Mouse (Mus musculus) cerebellum, adult 8-10 months (tissue): ENCODE data around the gene Prdm16.

ENCODE experiments used
- DNase-seq: peaks from one replicate; pipeline ENCODE4 v3.0.0; 2022

Gene Prdm16

DNA sequence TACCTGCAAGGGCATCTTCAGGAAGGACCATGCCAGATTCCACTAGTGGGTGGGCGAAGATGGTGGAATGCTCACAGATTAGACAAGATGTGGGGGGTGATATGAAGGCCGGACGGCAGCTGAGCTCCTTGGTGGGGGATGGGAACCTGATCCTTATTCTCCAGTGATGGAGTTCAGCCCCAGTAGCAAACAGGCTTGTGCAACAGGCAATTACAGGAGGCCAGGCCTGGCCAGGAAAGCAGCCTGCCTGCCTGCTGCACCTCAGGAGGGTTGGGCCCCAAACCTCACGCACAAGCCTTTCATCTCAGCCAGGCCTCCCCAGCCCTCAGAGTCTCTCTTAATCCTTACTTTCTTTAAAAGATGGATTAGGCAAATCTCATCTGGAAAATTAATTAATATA is 124.9 kb downstream of the Prdm16 start:
- DNase-seq = no peak

DNA sequence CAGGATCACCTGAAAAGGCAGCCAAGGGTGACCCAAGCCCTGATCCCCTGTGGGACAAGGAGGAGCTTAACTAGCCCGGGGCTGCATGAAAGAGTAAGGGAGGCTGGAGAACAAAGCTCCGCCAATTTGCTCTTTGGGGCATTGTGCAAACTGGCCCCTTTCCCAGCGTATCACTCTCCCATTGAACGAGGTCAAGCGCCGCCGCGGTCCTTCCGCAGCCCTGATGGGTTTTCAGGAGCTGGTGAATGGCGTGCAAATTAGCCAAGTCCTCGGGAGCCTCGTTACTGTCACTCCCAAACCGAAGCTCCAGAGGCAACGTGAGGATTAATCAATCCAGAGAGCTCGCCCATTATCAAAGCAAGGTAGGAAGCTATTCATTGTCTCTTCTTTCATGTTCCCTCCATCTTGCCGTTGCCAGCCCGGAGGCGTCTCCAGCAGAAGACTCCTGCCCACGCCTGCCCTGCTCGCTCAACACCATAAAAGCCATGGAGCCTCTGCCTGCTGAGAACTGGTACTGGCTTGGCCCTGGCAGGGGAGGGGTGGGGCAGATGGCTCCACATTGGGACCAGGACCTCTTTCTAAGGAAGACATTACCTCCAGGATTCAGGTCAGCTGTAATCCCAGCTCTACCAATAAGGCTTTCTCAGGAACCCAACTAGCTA is 129.8 kb downstream of the Prdm16 start:
- DNase-seq = no peak

DNA sequence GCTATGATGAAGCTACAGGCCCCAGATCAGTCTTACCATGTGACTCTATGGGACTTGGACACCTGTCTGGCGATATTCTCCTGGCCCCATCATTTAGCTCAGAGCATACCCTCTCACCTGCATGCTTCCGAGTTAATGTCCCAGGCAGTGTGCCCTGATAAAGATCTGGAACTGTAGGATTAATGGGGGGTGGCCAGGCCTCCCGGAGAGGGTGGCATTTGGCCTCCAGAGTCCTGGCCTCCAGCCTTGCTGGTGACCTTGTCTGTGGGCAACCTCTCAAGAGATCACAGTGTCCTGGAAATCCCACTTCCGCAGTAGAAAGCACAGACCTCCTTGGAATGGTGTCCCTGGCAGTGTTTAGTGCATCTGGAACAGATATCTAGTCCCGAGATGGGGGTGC is 131.4 kb downstream of the Prdm16 start:
- no peak for DNase-seq

DNA sequence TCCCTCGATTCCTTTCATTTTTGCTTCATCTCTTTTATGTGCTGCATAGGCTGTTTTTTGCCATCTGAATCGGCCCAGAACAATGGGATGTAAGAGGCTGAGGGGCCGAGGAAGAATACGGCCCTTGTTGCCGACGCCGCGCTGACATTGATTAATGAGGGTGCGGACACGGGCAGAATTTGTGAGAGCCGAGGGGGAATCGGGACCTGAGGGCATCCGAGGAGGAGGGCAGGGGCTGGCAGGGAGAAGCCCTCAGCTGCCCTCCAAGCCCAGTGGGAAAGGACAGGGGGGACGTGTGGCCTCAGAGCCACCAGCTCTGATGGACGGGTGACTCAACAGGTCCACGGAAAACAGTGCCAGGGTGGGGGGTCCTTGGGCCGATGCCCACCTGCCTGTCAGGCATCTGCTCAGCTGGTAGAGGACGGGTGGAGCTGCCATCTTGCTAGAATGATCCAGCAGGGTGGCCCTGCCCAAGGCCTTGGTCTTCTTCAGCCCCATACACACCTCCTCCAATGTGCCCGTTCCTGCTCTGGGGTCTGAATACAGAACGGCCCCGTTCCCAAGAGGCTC is 133.3 kb downstream of the Prdm16 start:
- no peak for DNase-seq

DNA sequence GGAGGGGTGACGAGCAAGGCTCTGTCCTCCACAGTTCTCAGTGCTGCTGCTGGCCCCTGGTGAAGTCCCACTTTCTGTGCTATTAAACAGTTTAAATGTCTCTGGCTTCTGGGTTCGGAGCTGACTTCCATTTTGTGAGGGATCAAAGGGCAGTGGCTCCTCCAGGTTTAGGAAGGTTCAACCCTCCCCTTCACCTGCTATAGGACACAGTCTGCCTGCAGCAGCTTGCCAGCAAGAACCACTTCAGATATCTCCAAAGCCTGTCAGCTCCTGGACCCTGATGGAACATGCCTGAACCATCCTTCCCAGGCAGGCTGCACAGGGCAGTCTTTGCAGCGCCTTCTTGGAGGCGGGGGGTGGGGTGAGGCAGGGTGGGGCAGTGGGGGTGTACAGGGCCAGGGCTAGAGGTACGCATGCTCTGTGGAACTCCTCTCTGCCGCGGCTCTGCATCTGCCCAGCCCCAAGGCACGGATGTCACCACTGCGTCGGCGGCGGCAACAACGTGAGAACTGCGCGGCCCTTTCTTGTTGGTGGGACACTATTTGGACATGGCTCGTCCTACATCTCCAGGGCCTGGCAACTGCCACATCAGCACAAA is 134.2 kb downstream of the Prdm16 start:
- no peak for DNase-seq

DNA sequence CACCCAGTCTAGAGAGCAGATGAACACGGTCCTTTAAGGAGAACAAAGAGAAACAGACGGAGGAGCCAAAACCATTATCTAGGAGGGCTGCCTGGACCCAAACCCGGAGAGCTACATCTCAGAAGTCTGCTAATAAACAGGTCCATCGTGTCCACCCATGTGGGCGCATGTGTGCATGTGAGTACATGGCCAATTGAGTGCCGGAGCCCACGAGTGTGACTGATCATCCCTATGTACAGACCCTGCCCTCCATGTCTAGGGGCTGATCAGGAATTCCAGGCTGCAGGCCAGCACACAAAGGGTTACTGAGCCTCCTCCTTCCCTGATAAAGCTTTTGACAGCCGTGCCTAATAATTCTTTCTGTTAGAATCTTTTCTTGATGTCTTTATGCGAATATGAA is 136.0 kb downstream of the Prdm16 start:
- no peak for DNase-seq

DNA sequence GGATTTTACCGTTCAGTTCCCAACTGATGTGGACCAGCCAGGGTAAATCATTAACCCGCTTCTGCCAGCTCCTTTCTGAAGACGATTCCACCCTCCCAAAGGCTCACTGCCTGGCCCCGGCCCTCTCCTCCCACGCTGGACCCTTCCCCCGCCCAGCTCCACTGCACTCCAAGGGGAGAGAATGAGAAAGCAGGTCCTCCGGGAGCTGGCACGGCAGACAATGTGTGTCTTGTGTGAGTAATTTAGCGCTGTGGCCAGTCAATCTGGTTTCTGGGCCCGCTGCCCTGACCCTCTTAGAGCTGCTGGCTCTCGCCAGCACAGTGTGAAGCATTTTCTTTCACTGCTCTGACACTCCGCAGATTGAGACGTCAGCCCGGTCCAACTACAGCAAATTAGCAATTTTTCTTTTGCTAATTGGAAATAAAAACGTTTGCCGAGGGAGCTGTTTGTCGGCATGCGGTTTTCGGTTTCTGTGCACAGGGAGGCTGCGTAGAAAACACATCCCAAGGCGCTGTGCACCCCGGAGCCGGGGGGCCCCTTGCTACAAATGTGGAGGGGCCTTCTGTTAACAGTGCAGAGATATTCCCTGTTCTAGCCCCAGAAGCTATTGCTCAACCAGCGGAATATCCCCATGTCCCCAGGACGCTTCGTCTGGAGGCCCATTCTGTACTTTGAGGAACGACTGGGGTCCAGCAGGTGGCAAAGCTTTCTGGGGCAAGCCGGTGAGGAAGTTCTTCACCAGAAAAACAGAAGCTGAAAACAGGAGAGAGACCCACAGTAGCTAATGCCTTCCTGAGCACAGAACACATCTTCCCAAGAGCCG is 136.8 kb downstream of the Prdm16 start:
- peak; percentile 62 for DNase-seq

DNA sequence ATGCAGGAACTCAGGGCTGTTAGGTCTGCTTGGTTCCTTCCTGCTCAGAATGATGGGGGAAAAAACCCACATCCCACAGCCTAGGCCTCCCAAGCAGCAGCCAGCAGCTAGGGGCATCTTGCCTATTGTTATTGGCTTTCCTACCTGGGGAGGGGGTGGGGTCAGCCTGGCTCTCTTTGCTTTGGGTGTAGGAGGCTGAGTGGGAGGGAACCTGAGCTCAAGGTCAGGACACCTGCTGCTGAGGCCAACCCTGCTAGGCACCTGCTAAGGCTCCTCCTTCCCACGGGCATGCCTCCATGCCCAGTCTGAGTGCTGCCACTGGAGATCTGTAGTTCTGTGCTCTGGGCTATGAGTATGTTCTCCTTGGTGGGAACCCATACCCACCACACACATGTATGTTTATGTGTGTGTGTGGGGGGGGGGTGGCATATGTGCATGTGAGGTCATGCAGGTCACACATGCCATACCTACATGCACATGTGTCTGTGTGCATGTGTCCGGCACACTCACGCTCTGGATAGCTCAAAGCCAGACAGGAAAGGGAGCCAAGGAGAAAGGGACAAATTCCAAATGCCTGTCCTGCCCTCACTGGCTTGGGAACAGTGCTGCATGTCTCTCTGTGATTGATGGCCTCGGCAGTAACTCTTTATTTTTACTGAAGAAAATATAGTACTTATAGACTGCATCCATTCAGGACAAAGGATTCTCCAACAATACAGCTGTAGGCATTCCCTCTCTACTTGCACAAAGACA is 139.1 kb downstream of the Prdm16 start:
- DNase-seq = no peak

DNA sequence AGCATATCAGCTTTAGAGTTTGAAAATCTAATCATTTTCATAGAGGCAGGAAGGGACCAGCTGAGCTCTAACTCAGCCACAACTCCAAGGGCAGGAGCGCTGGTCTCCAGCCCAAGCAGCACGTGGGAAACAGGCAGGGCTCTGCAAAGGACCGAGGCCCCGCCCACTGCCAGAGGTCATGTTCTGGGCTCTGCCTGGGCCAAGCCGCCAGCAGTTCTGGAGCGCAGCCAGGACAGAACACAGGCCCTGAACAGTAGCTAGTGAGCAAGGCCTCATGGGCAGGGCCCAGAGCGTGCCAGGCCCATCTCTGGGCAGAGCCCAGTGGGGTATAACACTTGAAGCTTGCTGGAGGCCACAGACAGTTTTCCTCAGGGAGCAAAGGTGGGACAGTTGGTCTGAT is 139.7 kb downstream of the Prdm16 start:
- DNase-seq = peak; percentile 7

DNA sequence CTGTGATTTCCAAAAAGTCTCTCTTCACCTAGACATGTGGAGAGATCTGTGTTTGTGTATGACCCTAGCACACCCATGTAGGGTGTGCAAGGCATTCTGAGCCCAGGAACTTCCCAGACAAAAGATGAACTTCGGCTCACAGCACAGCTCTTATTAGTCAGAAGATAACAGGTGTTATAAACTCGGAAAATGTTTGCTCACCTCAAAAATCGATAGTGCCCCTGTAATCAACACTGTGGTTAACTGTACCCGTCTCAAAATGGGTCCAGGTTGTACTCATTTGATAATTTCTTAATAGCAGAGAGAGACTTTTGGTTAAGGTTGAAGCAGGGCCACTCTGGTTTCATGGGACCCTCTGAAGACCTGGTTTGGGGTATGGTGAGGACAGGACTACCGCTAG is 140.2 kb downstream of the Prdm16 start:
- DNase-seq = no peak

DNA sequence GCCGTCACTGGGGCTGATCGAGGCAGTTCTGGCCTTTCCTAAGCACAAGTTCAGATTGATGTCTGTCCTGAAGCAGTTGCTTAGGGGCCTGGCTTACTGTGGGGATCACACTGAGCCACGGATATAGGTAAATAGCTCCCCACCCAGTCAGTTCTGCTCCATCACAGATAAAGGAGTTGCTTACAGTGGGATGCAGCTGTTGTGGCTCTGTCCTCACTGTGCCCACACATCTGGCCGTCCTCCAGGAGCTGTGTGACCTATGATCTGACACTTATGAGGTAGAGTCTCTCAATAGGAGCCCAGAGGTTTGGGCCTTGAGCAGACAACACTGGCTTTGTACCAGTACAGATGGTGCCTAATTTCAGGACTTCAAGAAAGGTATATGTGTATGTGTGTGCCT is 142.7 kb downstream of the Prdm16 start:
- DNase-seq = no peak

DNA sequence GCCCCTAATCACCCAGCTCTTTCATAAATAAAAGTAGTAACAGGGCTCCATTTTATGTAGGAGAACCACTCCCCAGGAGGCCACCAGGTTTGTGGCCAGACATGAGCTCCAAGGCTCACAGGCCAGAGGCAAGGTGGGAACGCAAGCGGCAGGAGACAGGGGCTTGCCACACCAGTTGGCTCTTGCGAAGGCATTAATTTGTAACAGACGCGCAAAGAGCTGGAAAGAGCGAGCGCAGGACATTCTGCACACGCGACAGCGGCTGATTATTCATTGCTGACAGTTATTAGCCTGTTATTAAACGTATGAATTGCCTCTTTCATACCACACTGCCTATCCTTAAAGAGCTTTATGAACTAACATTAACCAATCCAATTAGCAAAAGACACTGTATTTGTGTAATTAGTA is 144.0 kb downstream of the Prdm16 start:
- no peak for DNase-seq

DNA sequence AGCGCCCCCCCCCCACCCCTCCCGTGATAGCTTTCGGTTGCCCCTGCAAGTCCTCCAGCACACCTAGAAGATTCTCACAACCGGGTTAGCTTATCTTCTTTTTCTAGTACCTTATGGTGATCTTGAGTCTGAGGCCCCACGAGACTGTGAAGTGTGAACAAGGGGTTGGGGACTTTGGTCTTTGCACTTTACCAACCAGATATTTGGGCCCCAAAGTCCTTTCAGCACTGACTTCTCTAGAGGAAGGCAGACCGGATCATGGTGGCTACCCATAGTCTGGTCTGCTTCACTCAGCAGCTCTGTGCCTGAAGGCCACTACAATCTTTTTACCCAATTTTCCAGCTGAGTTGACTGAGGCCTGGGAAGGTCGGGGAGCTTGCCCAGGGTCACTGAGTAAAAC is 144.4 kb downstream of the Prdm16 start:
- DNase-seq = no peak

DNA sequence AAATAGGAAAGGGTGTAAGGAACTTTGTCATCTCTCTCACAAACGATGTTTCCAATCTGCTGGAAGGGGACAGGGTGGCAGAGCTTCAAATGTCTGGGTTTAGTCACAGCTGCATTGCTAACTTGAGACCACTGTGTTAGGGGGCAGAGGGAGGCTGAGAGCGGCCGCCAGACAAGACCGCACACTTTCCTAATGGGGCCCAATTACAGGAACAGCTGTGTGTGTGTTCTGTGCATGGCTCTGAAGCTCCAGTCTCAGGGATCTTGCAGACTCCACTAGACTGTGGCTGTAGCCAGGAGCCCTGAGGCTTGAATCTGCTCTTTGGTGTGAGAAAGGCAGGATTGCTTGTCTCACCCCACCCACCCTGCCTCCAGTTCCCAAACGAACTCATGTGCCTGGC is 148.6 kb downstream of the Prdm16 start:
- no peak for DNase-seq

DNA sequence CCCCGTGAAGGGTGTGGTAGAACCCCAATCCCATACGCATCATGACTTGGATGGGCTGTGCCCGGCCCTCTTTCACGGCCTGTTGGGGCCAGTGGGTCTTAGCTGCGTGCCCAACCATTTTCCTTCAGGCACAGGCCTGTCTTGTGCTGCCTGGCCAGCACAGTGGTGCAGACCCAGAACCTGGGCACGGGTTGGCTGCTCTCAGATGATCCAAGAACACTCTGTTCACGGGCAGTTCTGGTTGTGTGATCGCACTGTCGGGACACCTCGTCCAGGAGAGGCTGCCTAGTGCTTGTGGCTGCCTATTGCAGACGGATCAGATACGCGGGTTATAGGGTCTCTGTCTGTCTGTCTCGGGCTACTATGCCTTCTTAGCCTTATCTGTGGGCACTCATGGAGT is 154.0 kb downstream of the Prdm16 start:
- DNase-seq = no peak

DNA sequence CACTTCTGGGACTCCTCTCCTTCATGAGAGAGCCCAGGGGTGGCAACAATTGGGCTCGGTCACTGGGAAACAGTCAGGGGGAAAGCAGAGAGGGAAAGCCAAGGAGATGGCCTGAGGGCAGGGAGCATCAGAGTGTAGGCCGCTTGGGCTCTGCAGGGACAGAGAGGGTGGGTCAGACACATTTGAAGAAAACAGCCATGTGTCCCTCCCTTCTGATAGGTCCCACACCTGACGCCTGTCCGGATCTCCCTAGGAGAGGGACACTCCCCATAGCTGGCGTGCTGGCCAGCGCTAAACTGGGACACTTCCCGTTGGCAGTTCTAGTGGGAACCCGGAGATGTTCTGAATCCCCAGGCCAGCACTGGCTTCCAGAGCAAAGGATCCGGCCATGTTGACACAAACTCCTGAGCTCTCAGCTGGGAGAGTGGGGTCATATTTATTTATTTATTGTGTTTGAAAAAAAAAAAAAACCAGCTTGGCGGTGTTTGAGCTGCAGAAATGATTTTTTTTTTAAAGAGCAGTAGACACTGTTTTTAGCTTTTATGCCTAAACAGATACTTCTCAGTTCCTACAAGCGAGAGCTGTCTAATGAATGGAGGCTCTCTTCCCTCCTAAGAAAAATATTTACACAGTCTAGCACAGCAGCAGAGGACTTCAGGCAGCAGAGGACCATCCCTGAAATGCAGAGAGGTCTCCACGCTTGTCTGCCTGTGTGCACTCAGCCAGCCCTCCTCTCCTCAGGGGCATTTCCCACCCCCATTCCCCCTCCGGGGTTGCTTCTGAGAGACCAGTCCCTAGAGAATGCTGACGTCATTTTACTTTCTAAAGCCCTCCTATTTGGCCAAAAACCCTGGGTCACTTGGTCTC is 154.7 kb downstream of the Prdm16 start:
- DNase-seq = no peak

DNA sequence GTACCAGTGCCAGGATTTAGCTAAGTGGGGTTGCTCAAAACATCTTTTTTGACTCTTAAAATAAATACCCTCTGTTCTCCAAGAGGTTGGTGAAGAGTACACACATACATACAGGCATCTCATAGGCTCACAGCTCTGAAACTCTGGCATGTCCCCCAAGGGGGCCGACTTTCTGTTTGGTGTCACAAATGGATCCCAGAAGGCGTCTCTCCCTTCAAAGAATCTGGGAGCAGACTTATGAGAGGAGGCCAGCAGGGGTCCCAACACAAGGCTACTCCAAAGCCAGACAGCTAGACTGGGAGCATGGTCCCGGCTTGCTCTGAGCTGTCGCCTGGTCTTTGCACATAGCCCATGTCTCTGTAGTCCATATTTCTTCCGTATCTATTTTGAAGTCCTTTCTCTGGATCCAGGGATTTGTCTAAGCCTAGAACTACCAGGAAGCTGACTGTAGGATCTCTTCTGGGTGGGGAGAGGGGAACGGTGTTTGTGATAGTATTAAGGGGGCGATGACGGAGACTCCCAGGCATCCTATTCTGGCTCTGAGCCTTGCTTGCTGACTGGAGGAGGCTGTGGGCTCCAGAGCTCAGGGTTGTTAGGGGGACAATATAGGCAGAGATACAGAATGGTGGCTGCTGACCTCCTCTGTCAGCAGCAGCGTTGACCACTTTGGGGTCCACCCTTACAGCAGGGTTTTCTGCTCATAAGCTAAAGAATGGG is 156.0 kb downstream of the Prdm16 start:
- no peak for DNase-seq

DNA sequence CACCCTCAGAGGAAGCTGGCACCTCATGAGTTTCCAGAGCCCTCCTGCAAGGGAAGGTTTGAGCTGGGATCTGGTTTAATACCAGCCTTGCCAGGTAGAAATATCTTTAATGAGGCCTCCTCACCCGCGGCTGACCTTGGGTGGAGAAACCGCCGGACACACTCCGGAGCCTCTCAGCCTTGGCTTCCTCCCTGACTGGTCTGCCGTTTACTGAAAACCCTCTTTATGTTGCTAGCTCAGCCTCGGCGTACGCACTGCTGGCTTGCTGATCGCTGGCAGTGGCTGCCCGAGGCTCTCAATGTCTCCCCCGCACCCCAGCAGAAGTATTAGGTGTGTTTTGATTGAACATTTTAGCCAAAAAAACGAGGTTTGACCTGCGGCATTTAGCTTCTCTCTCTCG is 156.5 kb downstream of the Prdm16 start:
- no peak for DNase-seq

DNA sequence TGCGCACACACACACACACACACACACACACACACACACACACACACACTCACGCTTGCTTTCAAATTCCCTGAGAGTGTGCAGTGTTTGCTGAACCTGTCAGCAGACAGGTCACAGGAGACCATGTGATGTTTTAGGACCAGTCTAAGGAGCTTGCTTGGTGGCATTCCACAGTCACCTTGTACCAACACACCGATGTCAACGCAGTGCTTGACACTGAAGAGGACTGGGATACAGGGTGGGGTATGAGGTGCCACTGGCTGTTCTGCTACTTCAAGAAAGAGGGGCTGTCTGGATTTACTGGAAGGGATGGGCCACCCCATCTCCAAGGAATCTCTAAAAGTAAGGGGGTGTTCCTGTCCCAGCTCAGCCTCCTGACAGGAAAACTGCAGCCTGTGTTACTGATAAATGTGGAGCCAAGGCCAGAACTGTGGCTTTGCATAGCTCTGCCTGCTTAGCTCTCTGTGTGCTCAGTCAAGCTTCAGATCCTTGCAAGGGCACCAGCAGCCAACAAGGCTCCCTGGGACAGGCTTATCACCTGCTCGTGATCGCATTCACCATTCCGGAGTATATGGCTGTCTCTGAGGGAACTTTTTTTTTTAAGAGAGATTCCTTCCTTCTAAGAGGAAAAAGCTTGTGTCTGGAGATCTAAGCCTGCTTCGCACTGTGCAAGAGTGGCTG is 157.6 kb downstream of the Prdm16 start:
- DNase-seq = no peak

DNA sequence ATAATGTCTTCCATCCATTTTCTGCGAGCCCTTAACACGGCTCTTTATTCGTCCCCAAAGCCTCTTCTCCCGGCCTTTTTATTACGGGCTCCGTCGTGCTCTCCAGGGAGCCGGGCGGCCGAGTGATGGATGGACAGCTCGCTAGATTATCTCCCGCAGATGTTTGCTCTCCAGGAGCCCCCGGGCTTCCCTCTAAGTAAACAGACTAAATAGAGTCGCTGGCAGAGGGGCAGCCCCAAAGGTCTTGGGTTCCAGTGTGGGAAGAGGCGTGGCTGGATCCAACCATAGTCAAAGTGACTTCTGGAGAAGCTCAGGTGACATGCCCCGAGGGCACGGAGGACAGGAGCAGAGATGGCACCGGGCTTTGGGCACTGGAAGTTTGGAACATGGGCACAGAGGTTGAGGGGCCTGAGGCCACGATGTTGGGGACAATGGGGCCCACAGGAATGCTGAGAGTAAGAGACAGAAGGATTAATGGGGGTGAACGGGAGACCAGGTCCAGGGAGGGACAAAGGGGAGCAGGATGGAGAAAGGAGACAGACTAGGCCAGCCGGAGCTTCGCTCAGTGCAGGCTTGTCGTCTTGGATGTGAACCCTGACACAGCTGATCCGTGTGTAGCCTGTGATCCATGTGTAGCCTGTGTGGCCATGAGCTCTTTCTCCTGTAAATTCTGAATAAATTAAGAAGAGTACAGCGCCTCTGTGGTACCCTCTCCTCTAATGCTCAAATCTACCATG is 162.9 kb downstream of the Prdm16 start:
- no peak for DNase-seq
